1 mouse cellular context compared by ENCODE assay signal in the genomic region with DNA sequence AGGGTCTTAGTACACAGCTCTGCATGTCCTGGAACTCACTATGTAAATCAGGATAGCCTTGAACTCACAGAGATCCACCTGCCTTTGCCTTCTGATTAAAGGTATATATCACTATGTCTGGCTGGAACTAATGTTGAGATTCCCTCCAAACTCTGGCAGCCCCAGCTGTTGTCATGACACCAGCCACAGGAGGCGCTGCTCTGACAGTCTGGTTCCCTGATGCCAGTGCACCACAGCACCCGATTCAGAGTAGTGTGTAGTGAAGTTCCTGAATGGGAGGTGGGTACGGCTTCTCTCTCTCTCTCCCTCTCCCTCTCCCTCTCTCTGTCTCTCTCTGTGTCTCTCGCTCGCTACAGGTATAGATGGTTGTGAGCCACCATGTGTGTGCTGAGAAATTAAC.
TF ChIP-seq lines count a peak whose summit lies in the region.

No protein-coding gene starts in this region.

TF ChIP-seq in MEL, 35 proteins besides CTCF, POLR2A, EP300 and RAD21:
- TF ChIP-seq SMC3 (IDR thresholded peaks at IDR 0.05; ENCODE audit: low read depth, low read length) (0 out of 2 replicates have a peak, but pooled peaks have one; percentile 31), SIN3A (IDR thresholded peaks at IDR 0.05; ENCODE audit: low read length) (peak; percentile 19), TBP (IDR thresholded peaks at IDR 0.05; ENCODE audit: low read depth, low read length) (peak; percentile 43; the same call in 1 of the 2 replicates), POLR2AphosphoS2 (IDR thresholded peaks at IDR 0.05; ENCODE audit: low read length) (peak; percentile 28; the same call in 1 of the 2 replicates), HCFC1 (IDR thresholded peaks at IDR 0.05; ENCODE audit: low read depth, low read length) (no peak), ZNF384 (IDR thresholded peaks at IDR 0.05; ENCODE audit: low read depth, low read length) (no peak), MEF2A (IDR thresholded peaks at IDR 0.05; ENCODE audit: extremely low read depth, insufficient replicate concordance, low read depth, low read length, poor library complexity, severe bottlenecking) (no peak)
